Mouse (Mus musculus) cerebral cortex, adult 2 months (tissue): ENCODE results near the gene Khdc4.

ENCODE experiments used
- WGBS: fragments of 180-500 bp; shearing (Covaris S2); methylation state at CpG from one replicate; pipeline ENCODE4 v1.1.7; 2018; 5-methylcytosine and 5-hydroxymethylcytosine counted together

Gene Khdc4

DNA sequence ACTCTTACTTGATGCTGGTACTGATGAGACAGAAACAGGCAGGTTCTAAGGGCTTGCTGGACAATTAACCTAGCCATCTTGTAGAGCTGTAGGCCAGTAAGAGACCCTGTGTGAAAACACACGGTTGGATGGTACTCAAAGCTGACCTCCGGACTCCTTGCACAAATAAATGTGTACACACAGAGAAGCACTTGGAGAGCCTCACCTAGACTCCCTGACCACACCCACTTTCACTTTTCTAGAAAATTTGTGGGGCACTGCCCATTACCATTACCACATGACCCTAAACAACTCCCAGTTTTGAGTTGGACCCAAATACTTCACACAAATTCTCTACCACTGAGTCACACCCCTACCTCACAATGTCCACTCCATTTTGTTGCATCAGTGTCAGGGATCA, 51.0 kb downstream of the Khdc4 start:
- 94% methylated on average over 2 of the region's 2 CpGs for WGBS

DNA sequence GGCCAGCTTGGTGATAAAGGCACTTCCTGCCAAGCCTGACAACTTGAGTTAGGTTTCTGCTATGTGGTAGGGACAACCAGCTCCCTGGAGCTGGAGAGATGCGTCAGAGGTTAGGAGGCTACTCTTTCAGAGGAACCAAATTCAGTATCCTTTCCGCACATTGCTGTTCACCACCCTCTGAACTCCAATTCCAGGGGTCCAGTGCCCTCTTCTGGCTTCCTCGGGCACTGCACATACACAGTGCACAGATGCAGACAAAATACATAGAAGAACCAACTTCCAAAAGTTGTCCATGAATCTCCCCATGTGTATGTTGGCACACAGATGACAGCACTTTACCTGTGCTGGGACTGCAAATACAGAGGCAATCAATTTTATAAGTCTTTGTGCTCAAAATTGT, 53.0 kb downstream of the Khdc4 start:
- 52% methylated on average over 3 of the region's 3 CpGs for WGBS

DNA sequence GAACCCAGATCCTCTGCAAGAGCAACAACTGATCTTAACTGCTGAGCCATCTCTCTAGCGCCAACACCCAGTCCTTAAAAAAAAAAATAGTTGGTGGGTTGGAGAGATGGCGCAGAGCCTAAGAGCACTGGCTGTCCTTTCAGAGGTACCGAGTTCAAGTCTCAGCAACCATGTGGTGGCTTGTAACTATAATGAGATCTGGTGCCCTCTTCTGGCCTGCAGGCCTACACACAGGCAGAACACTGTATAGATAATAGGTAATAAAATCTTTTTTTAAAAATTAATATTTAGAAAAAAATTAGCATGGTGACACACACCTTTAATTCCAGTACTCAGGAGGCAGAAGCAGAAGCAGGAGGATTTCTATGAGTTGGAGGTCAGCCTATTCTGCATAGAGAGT, 54.5 kb downstream of the Khdc4 start:
- 89% methylated on average over 3 of the region's 3 CpGs for WGBS

DNA sequence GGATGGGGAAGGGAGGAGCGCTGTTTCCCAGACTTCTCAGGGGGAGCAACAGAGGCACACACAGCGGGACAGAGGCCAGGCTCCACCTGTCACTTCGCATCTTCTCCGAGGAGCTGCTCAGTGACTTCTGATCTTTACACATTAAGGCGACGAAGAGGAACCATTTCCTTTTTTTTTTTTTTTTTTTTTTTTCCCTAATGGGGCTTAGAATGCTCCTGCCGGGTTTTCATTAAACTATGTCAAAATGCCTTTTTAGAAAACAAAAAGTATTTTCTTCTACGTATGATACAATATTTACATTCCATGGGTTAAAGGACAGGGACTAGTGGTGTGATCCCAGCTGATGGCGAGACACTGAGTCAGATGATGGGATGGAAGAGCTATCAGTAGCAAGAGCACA, 59.9 kb downstream of the Khdc4 start:
- 75% methylated on average over 9 of the region's 9 CpGs for WGBS

DNA sequence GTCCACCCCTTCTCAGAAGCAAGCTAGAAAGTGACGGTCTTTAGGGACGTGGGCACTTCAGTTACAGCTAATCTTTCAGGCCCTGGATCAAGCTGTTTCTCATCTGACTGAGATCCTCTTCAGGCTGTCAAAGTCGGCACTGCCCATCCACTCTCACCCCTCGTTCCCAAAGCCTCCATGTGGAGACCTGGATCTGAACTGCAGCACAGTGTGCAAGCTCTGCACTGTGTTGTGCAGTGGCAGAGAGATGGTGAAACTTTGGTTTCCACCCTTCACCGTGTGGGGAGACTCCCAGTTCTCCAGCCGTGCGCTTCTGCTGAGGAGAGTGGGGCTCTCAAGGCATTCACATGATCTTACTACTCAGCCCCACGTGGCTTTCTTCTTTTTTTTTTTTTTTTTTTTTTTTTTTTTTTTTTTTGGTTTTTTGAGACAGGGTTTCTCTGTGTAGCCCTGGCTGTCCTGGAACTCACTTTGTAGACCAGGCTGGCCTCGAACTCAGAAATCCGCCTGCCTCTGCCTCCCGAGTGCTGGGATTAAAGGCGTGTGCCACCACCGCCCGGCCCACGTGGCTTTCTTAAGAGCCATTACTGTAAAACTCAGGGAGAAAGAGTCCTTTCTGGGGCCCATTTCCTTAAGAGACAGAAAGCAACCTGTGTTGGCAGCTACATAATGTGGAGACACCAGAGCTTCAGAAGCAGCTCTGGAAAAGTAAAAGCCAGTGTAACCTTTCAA, 60.7 kb downstream of the Khdc4 start:
- WGBS: 71% methylated on average over 15 of the region's 15 CpGs

DNA sequence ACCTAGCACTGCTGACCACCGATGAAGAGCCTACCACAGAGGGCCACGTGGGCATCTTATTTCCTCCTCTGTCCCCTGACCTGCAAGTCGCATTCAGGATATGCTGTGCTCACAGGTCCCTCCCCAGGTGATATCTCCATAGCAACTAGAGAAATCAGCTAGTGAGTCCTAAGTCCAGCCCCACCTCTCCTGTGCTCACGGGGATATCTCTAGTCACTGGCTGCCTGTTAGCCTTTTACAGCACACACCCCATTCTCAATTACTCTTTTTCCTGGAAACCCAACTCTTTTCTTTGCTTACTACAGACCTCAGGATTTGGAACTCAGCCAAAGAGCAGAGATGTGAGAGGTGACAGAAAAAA, 61.2 kb downstream of the Khdc4 start:
- 75% methylated on average over 4 of the region's 4 CpGs for WGBS

DNA sequence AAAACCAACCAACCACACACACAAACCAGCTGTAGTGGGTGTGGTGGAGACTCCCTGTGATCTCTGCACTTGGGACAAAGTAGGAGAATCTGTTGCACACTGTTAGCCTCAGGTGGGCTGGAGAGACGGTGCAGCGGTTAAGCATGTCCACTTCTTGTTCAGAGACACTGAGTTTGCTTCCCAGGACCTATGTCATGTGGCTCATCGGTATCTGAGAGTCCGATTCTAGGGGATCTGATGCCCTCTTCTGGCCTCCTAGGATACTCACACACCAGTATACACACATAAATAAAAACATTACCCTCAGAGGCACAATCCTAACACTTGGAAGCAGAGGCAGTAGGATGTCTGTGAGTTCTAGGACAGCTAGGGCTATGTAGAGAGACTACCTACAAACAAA, 68.7 kb downstream of the Khdc4 start:
- 42% methylated on average over 4 of the region's 4 CpGs for WGBS

DNA sequence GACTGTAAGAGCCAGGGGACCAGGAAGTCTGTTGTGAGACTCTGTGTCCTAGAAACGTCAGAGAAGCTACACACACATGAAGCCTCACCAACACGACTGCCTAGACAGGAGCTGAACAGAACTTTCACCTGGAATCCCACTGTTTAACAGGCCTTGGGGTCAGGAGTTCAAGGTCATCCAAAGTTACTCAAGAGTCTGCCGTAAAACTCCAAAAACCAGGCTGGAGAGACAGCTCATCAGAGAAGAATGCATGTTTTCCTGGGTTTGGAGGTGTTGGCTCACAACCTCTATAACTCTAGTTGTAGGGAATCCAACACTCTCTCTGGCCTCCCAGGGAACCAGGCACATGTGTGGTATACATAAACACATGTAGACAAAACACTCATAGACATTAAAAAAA, 69.9 kb downstream of the Khdc4 start:
- WGBS: 29% methylated on average over 3 of the region's 3 CpGs

DNA sequence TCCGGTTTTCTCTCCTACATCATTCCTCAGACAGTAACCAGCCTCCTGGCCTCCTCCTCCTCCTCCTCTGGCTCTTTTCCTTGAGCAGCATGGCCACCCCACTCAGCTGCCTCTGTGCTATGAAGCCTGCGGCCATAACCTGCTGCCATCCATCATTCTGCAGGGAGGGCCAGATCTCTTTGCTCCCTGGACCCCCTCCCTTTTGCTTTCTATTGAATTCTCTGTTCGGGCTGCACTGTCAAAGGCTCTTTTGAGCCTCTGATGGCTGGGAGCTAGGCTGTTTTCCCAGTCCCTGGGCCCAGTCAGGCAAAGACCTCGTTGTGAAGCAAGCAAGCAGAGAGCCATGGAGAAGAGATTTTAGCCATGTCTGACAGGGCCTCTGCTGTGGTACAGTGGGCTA, 70.7 kb downstream of the Khdc4 start:
- WGBS: 28% methylated on average over 4 of the region's 4 CpGs

DNA sequence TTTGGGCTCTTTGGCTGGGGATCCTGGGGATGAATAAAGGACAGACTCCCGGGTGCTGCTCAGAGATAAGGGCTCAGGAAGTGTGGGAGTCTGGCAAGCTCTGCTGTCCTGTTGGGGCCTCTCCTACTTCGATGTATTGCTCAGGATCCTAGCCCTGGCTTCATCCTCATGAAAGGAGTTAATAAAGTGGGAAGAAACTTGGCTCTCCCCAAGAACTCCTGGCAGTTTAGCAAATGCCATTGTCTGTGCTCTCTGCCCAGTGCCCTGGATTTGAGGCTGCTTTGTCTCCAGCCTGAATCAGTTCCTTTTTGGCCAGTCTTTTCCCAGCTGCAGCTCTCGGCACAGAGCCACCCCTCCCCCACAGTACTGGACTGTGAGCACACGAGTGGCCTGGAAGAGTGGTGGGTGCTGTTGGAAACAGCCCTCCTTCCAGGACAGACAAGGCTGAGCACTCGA, 72.5 kb downstream of the Khdc4 start:
- WGBS: 3% methylated on average over 5 of the region's 5 CpGs

DNA sequence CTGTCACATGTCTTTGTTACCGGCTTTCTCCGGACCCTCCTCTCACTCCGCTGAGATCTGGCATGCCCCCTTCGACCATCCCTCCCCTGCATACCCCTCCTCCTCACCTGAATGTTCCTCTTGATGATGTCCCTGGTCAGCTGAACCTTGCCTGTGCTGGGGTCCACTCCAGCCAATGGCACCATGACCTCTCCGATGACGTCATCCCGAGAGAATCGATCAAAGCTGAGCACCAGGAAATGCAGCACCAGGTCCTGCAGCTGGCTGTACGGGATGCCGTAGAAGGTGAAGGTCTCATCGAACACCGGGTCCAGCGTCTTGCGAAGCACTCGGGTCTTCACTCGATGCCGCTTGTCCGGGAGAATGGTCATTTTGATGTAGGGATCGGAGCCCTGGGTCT, 76.0 kb downstream of the Khdc4 start:
- 86% methylated on average over 19 of the region's 19 CpGs for WGBS

DNA sequence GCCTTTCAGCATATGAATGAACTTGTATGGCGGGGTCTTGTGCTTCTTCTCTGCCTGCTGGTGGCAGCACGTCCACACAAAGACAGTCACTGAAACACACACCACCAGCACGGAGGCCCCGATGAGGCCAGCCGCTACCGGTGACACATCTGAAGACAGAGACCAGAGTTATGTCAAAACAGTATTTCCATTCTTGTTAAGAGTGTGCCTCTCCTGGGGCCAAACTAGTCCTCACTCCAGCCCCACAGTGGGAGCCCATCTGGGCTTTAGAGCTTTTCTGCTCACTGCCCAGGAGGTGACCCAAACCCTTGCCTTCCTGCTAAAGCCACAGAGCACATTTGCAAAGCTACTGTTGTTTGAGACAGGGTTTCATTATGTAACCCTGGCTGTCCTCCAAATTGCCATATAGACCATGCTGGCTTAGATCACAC, 76.8 kb downstream of the Khdc4 start:
- 12% methylated on average over 6 of the region's 6 CpGs for WGBS
